22 mouse cellular contexts compared by ENCODE assay signal in the genomic region with DNA sequence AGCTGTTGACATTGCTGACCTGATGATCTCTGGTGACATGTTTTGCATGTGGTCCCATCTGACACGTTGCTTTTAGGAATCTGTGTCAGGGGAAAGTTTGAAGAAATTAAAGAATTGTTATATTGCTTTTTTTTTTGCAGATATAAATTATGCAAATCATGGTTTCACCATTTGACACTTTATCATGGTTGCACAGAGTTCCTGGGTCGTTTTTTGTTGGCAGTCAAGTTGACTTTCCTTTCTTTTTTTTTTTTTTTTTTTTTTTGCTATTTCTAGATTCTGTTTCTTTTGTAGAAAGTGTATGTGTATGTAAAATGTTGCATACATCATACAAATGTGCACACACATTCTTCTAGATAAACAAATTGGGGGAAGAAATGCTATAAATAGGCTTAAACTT. TPM values are rescaled to one million over a fixed set of nuclear protein-coding genes. Genes with fewer than 3 reads are reported as not detected.
DNase-seq lines count a peak whose midpoint lies in the region; ATAC-seq lines count a peak whose summit lies in the region.
"Had no signal": no experiment of that assay in that cellular context is flagged by ENCODE, and none has a peak within 500 bp of the region (broad histone marks: within the 10 kb centered on the region; RNA-seq: fewer than 3 reads in every experiment).

No protein-coding gene starts in this region.

- peaks cover 10% of the 10 kb centered on the region for H3K4me1 ChIP-seq in hindbrain, embryonic 15.5 days (replicated peaks)
- peaks cover 6% of the 10 kb centered on the region; the same call in 1 of the 2 replicates for H3K4me1 ChIP-seq in hindbrain, embryonic 13.5 days (replicated peaks)
- peaks cover 39% of the 10 kb centered on the region for H3K4me1 ChIP-seq in megakaryocyte, embryonic 14.5 days
- peaks cover 13% of the 10 kb centered on the region for H3K4me1 ChIP-seq in neural tube, embryonic 13.5 days (replicated peaks)
- peaks cover 9% of the 10 kb centered on the region for H3K4me1 ChIP-seq in neural tube, embryonic 15.5 days

- H3K27ac ChIP-seq in hindbrain, embryonic 15.5 days (replicated peaks): no peak overlapping the region
- no peak overlapping the region for H3K27ac ChIP-seq in hindbrain, embryonic 13.5 days
- no peak overlapping the region for H3K27ac ChIP-seq in neural tube, embryonic 13.5 days (replicated peaks)
- H3K27ac ChIP-seq in neural tube, embryonic 15.5 days (replicated peaks): no peak overlapping the region

- H3K27me3 ChIP-seq in hindbrain, embryonic 15.5 days: no peaks in the 10 kb centered on the region
- no peaks in the 10 kb centered on the region for H3K27me3 ChIP-seq in hindbrain, embryonic 13.5 days
- H3K27me3 ChIP-seq in megakaryocyte, embryonic 14.5 days (replicated peaks): no peaks in the 10 kb centered on the region
- H3K27me3 ChIP-seq in neural tube, embryonic 13.5 days: no peaks in the 10 kb centered on the region
- H3K27me3 ChIP-seq in neural tube, embryonic 15.5 days (replicated peaks): no peaks in the 10 kb centered on the region
- H3K27me3 ChIP-seq: forebrain, embryonic 13.5 days; heart, embryonic 12.5 days had no signal

- DNase-seq in neural tube, embryonic 10.5 days (ENCODE audit: extremely low spot score, low spot score): no peak
- no peak for DNase-seq in layer of hippocampus, adult 8-10 months (ENCODE audit: low spot score in 2 of 2)
- DNase-seq: adrenal gland, adult 8-10 months; adrenal gland, postnatal 36 days; cerebellum, adult 2 months; cerebellum, postnatal 10 days; forebrain, postnatal 0 days; gastrocnemius, postnatal 14 days; heart, postnatal 4 days had no signal

- no peak overlapping the region for H3K9ac ChIP-seq in hindbrain, embryonic 15.5 days
- H3K9ac ChIP-seq in hindbrain, embryonic 13.5 days: no peak overlapping the region
- no peak overlapping the region for H3K9ac ChIP-seq in neural tube, embryonic 13.5 days
- H3K9ac ChIP-seq in neural tube, embryonic 15.5 days (replicated peaks): no peak overlapping the region

- no peak overlapping the region for H3K4me3 ChIP-seq in hindbrain, embryonic 15.5 days
- no peak overlapping the region for H3K4me3 ChIP-seq in hindbrain, embryonic 13.5 days
- H3K4me3 ChIP-seq in megakaryocyte, embryonic 14.5 days (replicated peaks): peak overlapping the region; percentile 97
- H3K4me3 ChIP-seq in neural tube, embryonic 13.5 days: no peak overlapping the region
- H3K4me3 ChIP-seq in neural tube, embryonic 15.5 days (replicated peaks): no peak overlapping the region

- no peak for ATAC-seq in hindbrain, embryonic 15.5 days (ENCODE audit: low FRiP score, low read depth)
- no peak for ATAC-seq in hindbrain, embryonic 13.5 days (ENCODE audit: low FRiP score)
- no peak for ATAC-seq in megakaryocyte, adult 5-6 weeks (ENCODE audit: poor library complexity, severe bottlenecking)
- ATAC-seq in neural tube, embryonic 13.5 days (ENCODE audit: low read depth): no peak
- no peak for ATAC-seq in neural tube, embryonic 15.5 days (ENCODE audit: low FRiP score)

- no peaks in the 10 kb centered on the region for H3K9me3 ChIP-seq in hindbrain, embryonic 15.5 days
- H3K9me3 ChIP-seq in hindbrain, embryonic 13.5 days: no peaks in the 10 kb centered on the region
- H3K9me3 ChIP-seq in megakaryocyte, embryonic 14.5 days: peaks cover 4% of the 10 kb centered on the region
- no peaks in the 10 kb centered on the region for H3K9me3 ChIP-seq in neural tube, embryonic 13.5 days
- no peaks in the 10 kb centered on the region for H3K9me3 ChIP-seq in neural tube, embryonic 15.5 days (replicated peaks)
- H3K9me3 ChIP-seq: embryonic facial prominence, embryonic 10.5 days; forebrain, embryonic 13.5 days; heart, embryonic 12.5 days had no signal

- peak overlapping the region; percentile 61 for H3K4me2 ChIP-seq in hindbrain, embryonic 15.5 days
- no peak overlapping the region for H3K4me2 ChIP-seq in hindbrain, embryonic 13.5 days
- peak overlapping the region; percentile 63; the same call in 1 of the 2 replicates for H3K4me2 ChIP-seq in neural tube, embryonic 13.5 days
- peak overlapping the region; percentile 65 for H3K4me2 ChIP-seq in neural tube, embryonic 15.5 days

- H3K36me3 ChIP-seq in hindbrain, embryonic 15.5 days: 0 out of 2 replicates have a peak, but pooled peaks cover 2% of the 10 kb centered on the region
- peaks cover 16% of the 10 kb centered on the region for H3K36me3 ChIP-seq in hindbrain, embryonic 13.5 days
- H3K36me3 ChIP-seq in megakaryocyte, embryonic 14.5 days (replicated peaks; ENCODE audit: low read length): peaks cover 21% of the 10 kb centered on the region
- peaks cover 7% of the 10 kb centered on the region; the same call in 1 of the 2 replicates for H3K36me3 ChIP-seq in neural tube, embryonic 13.5 days
- H3K36me3 ChIP-seq in neural tube, embryonic 15.5 days: peaks cover 13% of the 10 kb centered on the region; the same call in 1 of the 2 replicates

- 71% methylated on average over 2 of the region's 2 CpGs for WGBS in hindbrain, embryonic 15.5 days
- 85% methylated on average over 2 of the region's 2 CpGs for WGBS in hindbrain, embryonic 13.5 days
- WGBS in neural tube, embryonic 13.5 days: 74% methylated on average over 2 of the region's 2 CpGs
- WGBS in neural tube, embryonic 15.5 days: 87% methylated on average over 2 of the region's 2 CpGs

RNA-seq across cellular contexts. Expression of gene Borcs7, which starts 1.4 kb away (rescaled TPM):
- polyA plus RNA-seq in hindbrain, embryonic 15.5 days (2015; fragmentation: Nextera tagmentation; extraction: Ambion mirVana): 23.2 and 25.6 TPM in 2 replicates
- 20.9 and 24.5 TPM in 2 replicates for polyA plus RNA-seq in hindbrain, embryonic 13.5 days (2015; fragmentation: Nextera tagmentation; extraction: Ambion mirVana)
- polyA plus RNA-seq in megakaryocyte, embryonic 14.5 days (2012; ENCODE audit: insufficient read depth, low replicate concordance): 0.97 TPM in 1 of 2 replicates, not detected in the other
- 12.7 TPM in 2 replicates for total RNA-seq in megakaryocyte, adult 5-6 weeks (2015)
- 4.7 and 6.2 TPM in 2 replicates for total RNA-seq in megakaryocyte, adult 5-6 weeks (2017)
- polyA plus RNA-seq in neural tube, embryonic 13.5 days (2015; fragmentation: Nextera tagmentation; extraction: Ambion mirVana): 19.7 and 21.6 TPM in 2 replicates
- 24.7 and 29.8 TPM in 2 replicates for polyA plus RNA-seq in neural tube, embryonic 15.5 days (2015; fragmentation: Nextera tagmentation; extraction: Ambion mirVana)
- total RNA-seq in layer of hippocampus, adult 8-10 months (2022): 10 to 100 TPM; 20.2 to 22.6 (median 21.2) TPM

RNA-seq across cellular contexts. Expression of gene As3mt, which starts 16.2 kb away (rescaled TPM):
- 37.6 and 39.6 TPM in 2 replicates for polyA plus RNA-seq in hindbrain, embryonic 15.5 days (2015; fragmentation: Nextera tagmentation; extraction: Ambion mirVana)
- 37.3 and 37.4 TPM in 2 replicates for polyA plus RNA-seq in hindbrain, embryonic 13.5 days (2015; fragmentation: Nextera tagmentation; extraction: Ambion mirVana)
- 1.4 TPM in 1 of 2 replicates, not detected in the other for polyA plus RNA-seq in megakaryocyte, embryonic 14.5 days (2012; ENCODE audit: insufficient read depth, low replicate concordance)
- 10.5 and 11.1 TPM in 2 replicates for total RNA-seq in megakaryocyte, adult 5-6 weeks (2015)
- 20.5 and 21.0 TPM in 2 replicates for total RNA-seq in megakaryocyte, adult 5-6 weeks (2017)
- polyA plus RNA-seq in neural tube, embryonic 13.5 days (2015; fragmentation: Nextera tagmentation; extraction: Ambion mirVana): 42.3 TPM in 2 replicates
- polyA plus RNA-seq in neural tube, embryonic 15.5 days (2015; fragmentation: Nextera tagmentation; extraction: Ambion mirVana): 49.4 and 49.8 TPM in 2 replicates
- 10 to 100 TPM; 25.3 to 33.0 (median 29.8) TPM for total RNA-seq in layer of hippocampus, adult 8-10 months (2022)

RNA-seq across cellular contexts. Expression of gene Cyp17a1, which starts 18.1 kb away (rescaled TPM):
- polyA plus RNA-seq in hindbrain, embryonic 15.5 days (2015; fragmentation: Nextera tagmentation; extraction: Ambion mirVana): not detected in 2 replicates
- not detected in 2 replicates for polyA plus RNA-seq in hindbrain, embryonic 13.5 days (2015; fragmentation: Nextera tagmentation; extraction: Ambion mirVana)
- not detected in 2 replicates for polyA plus RNA-seq in megakaryocyte, embryonic 14.5 days (2012; ENCODE audit: insufficient read depth, low replicate concordance)
- not detected in 2 replicates for total RNA-seq in megakaryocyte, adult 5-6 weeks (2015)
- not detected in 2 replicates for total RNA-seq in megakaryocyte, adult 5-6 weeks (2017)
- polyA plus RNA-seq in neural tube, embryonic 13.5 days (2015; fragmentation: Nextera tagmentation; extraction: Ambion mirVana): not detected in 2 replicates
- polyA plus RNA-seq in neural tube, embryonic 15.5 days (2015; fragmentation: Nextera tagmentation; extraction: Ambion mirVana): 0.23 TPM in 1 of 2 replicates, not detected in the other
- total RNA-seq in layer of hippocampus, adult 8-10 months (2022): not detected
- total RNA-seq: ES-E14; forebrain, postnatal 0 days; gastrocnemius, adult 18-20 months; gastrocnemius, postnatal 14 days; granulocyte monocyte progenitor cell, adult 5-6 weeks; heart, adult 8-10 months had no signal
- polyA plus RNA-seq: embryonic facial prominence, embryonic 10.5 days; forebrain, embryonic 13.5 days; forebrain, postnatal 0 days had no signal

Comparison
In these comparisons a context has a peak if more than half of its experiments do, and no peak if none do; other contexts are left out.
1. RNA of gene Borcs7, which starts 1.4 kb away (polyA plus RNA-seq): 24.7 to 29.8 TPM in neural tube, embryonic 15.5 days, 23.2 to 25.6 TPM in hindbrain, embryonic 15.5 days, 19.7 to 21.6 TPM in neural tube, embryonic 13.5 days and 20.9 to 24.5 TPM in hindbrain, embryonic 13.5 days; 0.97 TPM in megakaryocyte, embryonic 14.5 days; every median in the first group is over 10 times any median in the second.
2. RNA of gene As3mt, which starts 16.2 kb away (polyA plus RNA-seq): 49.4 to 49.8 TPM in neural tube, embryonic 15.5 days, 42.3 TPM in neural tube, embryonic 13.5 days, 37.6 to 39.6 TPM in hindbrain, embryonic 15.5 days and 37.3 to 37.4 TPM in hindbrain, embryonic 13.5 days; 1.4 TPM in megakaryocyte, embryonic 14.5 days; every median in the first group is over 10 times any median in the second.